Mouse (Mus musculus) liver, postnatal 0 days (tissue): Measurements from ENCODE around the gene Mef2d.

ENCODE experiments used
- CTCF ChIP-seq: sonication (generic); IDR thresholded peaks from 2 replicates; pipeline ENCODE4 v1.5.1; 2016; ENCODE audit warnings: antibody characterized with exemption, low read depth
- EP300 ChIP-seq: IDR thresholded peaks from 2 replicates; pipeline ENCODE4 v1.6.1; 2016; ENCODE audit warnings: antibody characterized with exemption, low read depth, mild to moderate bottlenecking

GRCm38 (mm10) chr3:88152056-88152455 lies 9.9 kb downstream of the Mef2d start:
- TF ChIP-seq CTCF (no peak), EP300 (no peak)
